Mouse (Mus musculus) G1E (cell line): ENCODE data around the gene Osbpl9. TPM values are rescaled to one million over a fixed set of nuclear protein-coding genes. Genes with fewer than 3 reads are reported as not detected.

ENCODE experiments used
- ATAC-seq: 2 replicates; pipeline ENCODE4 v1.8.0; 2016; ENCODE audit warnings: mild to moderate bottlenecking; ENCODE audit not compliant: insufficient number of reproducible peaks, poor library complexity, low FRiP score, severe bottlenecking; ENCODE audit errors: extremely low read depth
- DNase-seq: peaks from one replicate; pipeline ENCODE4 v3.0.0; 2012; ENCODE audit warnings: low spot score
- H3K27me3 ChIP-seq: 2 replicates; pipeline ENCODE4 v1.6.1; 2012; ENCODE audit warnings: mild to moderate bottlenecking, low read length, inconsistent platforms; ENCODE audit not compliant: insufficient read depth
- H3K36me3 ChIP-seq: replicated peaks from 2 replicates; pipeline ENCODE3; 2012; ENCODE audit warnings: mild to moderate bottlenecking, inconsistent platforms
- H3K4me1 ChIP-seq: 2 replicates; pipeline ENCODE4 v1.6.1; 2012; ENCODE audit warnings: low read depth, low read length, inconsistent platforms, mixed read lengths; ENCODE audit not compliant: insufficient read depth
- H3K4me3 ChIP-seq: 2 replicates; pipeline ENCODE4 v1.5.1; 2012; ENCODE audit warnings: low read depth, mild to moderate bottlenecking, inconsistent platforms, low read length, moderate library complexity, mixed read lengths
- H3K9me3 ChIP-seq: replicated peaks from 2 replicates; pipeline ENCODE4 v1.6.1; 2012; ENCODE audit warnings: inconsistent platforms
- CTCF ChIP-seq: IDR thresholded peaks from 2 replicates; pipeline ENCODE4 v1.5.1; 2012; ENCODE audit warnings: low read depth, low read length, inconsistent platforms, mixed read lengths
- GATA1 ChIP-seq: IDR thresholded peaks from 2 replicates; pipeline ENCODE4 v1.6.1; 2012; ENCODE audit warnings: borderline replicate concordance, low read length, inconsistent platforms, mixed read lengths
- GATA2 ChIP-seq: IDR thresholded peaks from 2 replicates; pipeline ENCODE4 v1.6.1; 2012; ENCODE audit warnings: low read depth, low read length, inconsistent platforms, borderline replicate concordance
- POLR2AphosphoS5 ChIP-seq: IDR thresholded peaks from 2 replicates; pipeline ENCODE4 v1.6.1; 2012; ENCODE audit warnings: low read depth, low read length, inconsistent platforms; ENCODE audit not compliant: insufficient replicate concordance
- TAL1 ChIP-seq: conservative IDR thresholded peaks from 2 replicates; pipeline ENCODE4 v1.6.1; 2012; ENCODE audit warnings: low read depth, low read length, inconsistent platforms, mixed read lengths
- polyA plus RNA-seq: library from polyadenylated mRNA; stranded (reverse); fragments of >175 nt; gene quantifications from 2 replicates; pipeline ENCODE4 v1.2.3, GENCODE M21; 2012
- total RNA-seq, 2 experiments: library from RNA; stranded (forward) in 1 of 2; stranded (reverse) in 1 of 2; fragments of 200-1000 nt in 1 of 2; fragments of >200 nt in 1 of 2; fragmentation: Nextera tagmentation in 1 of 2; gene quantifications; 2 replicates each; pipeline ENCODE4 v1.2.3; 2014 to 2017

The Osbpl9 gene
- total and polyA plus RNA-seq, 3 experiments = 6.4 to 147 (median 77.9) TPM

- TF ChIP-seq TAL1 (no peak), GATA2 (no peak), CTCF (no peak), POLR2AphosphoS5 (no peak), GATA1 (no peak)
- Histone ChIP-seq H3K4me3 (no peak overlapping the region), H3K36me3 (peaks cover 15% of the 10 kb centered on the region), H3K27me3 (no peaks in the 10 kb centered on the region), H3K4me1 (peaks cover 19% of the 10 kb centered on the region), H3K9me3 (no peaks in the 10 kb centered on the region)
- no peak for DNase-seq
- ATAC-seq = no peak
Measured at GRCm38 (mm10) chr4:109110978-109111377, 91.1 kb downstream of the Osbpl9 start.

DNA sequence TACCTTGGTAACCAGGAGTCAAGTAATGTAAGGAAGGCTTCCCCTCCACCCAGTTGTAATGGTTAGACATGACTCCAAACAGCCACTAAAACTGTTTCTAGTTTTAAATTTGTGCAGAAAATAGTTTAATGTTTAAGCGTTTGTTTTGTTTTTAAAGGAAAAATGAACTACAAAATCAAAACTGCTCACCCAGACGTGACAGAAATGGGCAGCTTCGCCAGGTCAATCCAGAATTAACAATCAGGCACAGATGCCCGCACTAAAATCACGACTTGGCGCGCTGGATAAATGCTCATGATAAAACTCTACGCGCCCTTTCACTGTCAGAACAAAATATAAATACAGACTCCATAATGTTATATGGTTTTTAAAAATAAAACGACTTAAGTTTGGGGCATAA, 92.4 kb downstream of the Osbpl9 start:
- DNase-seq (no peak), ATAC-seq (no peak)
- no peaks in the 10 kb centered on the region for H3K9me3 ChIP-seq
- no peak overlapping the region for H3K4me3 ChIP-seq
- H3K4me1 ChIP-seq = peaks cover 25% of the 10 kb centered on the region
- peaks cover 12% of the 10 kb centered on the region for H3K36me3 ChIP-seq
- H3K27me3 ChIP-seq = no peaks in the 10 kb centered on the region
- no peak for TF ChIP-seq TAL1
- TF ChIP-seq CTCF = no peak
- TF ChIP-seq POLR2AphosphoS5 = no peak
- no peak for TF ChIP-seq GATA1
- no peak for TF ChIP-seq GATA2

DNA sequence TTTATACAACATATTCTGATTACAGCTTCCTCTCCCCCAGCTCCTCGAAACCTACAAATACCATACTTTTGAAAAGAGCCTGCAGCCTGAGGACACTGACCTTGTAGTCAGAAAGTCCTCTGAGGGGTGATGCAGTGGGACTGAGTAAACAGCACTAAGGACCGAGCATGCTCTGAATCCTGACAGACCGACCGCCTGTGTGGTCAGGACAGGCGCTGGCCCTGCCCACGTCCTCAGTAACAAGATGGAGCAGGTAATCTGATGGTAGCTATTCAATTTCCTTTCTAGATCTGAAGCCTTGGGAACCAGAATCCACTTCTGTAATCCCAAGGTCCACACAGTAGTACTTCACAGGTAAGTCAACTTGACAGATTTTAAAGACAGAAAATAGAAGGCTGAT, 93.1 kb downstream of the Osbpl9 start:
- Histone ChIP-seq H3K4me1 (peaks cover 25% of the 10 kb centered on the region), H3K9me3 (no peaks in the 10 kb centered on the region), H3K27me3 (no peaks in the 10 kb centered on the region), H3K36me3 (peaks cover 12% of the 10 kb centered on the region), H3K4me3 (no peak overlapping the region)
- DNase-seq = no peak
- no peak for ATAC-seq
- TF ChIP-seq GATA2 = no peak
- TF ChIP-seq TAL1 = no peak
- no peak for TF ChIP-seq GATA1
- TF ChIP-seq CTCF = no peak
- no peak for TF ChIP-seq POLR2AphosphoS5

DNA sequence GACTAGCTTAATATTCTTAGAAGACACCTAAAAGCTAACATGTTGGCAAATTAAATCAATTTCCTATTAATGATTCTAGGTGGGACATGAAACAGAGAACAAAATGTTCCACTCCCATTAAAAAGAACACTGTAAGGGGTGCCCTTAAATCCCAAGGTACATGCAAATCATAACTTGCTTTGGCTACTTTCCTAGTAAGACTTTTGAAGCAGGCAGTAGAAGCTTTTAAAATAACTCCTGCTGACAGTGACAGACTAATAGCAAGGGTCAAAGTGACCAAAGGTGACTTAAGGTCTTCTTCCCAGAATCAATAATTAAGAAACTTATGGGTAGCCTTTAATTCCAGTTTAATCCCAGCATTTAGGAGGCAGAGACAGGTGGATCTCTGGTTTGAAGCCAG, 95.5 kb downstream of the Osbpl9 start:
- H3K4me1 ChIP-seq = peaks cover 34% of the 10 kb centered on the region
- no peaks in the 10 kb centered on the region for H3K9me3 ChIP-seq
- TF ChIP-seq GATA1 (no peak), GATA2 (no peak), POLR2AphosphoS5 (no peak), CTCF (no peak), TAL1 (no peak)
- no peak overlapping the region for H3K4me3 ChIP-seq
- ATAC-seq = no peak
- H3K36me3 ChIP-seq = peaks cover 8% of the 10 kb centered on the region
- H3K27me3 ChIP-seq = no peaks in the 10 kb centered on the region
- no peak for DNase-seq

DNA sequence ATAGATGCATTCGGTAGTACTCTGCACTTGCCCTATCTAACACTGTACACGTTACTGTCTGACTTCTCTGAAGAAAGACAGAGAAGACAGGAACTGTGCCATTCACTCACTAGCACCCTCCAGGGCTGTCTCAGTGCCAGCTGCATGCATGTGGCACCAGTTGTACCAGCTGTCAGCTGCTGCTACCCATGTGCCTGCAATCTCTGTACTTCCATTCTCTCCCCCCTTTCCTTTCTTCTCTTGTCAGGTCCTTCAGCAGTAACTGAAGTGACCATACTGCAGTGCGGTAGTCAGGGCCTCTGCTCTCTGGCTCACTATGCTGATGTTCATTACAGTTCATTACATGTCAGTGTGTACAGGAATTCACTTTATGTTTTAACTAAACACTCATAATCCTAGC, 96.0 kb downstream of the Osbpl9 start:
- Histone ChIP-seq H3K9me3 (no peaks in the 10 kb centered on the region), H3K36me3 (peaks cover 11% of the 10 kb centered on the region), H3K27me3 (no peaks in the 10 kb centered on the region), H3K4me1 (peaks cover 34% of the 10 kb centered on the region), H3K4me3 (no peak overlapping the region)
- DNase-seq (no peak), ATAC-seq (no peak)
- TF ChIP-seq GATA2 = no peak
- TF ChIP-seq GATA1 = no peak
- TF ChIP-seq TAL1 = no peak
- TF ChIP-seq CTCF = no peak
- no peak for TF ChIP-seq POLR2AphosphoS5

GRCm38 (mm10) chr4:109105254-109105653, 96.8 kb downstream of the Osbpl9 start:
- H3K4me1 ChIP-seq = peaks cover 34% of the 10 kb centered on the region
- DNase-seq (no peak), ATAC-seq (no peak; the same call in 1 of the 2 replicates)
- no peaks in the 10 kb centered on the region for H3K27me3 ChIP-seq
- TF ChIP-seq CTCF (no peak), TAL1 (no peak), GATA1 (no peak), POLR2AphosphoS5 (no peak), GATA2 (no peak)
- no peak overlapping the region for H3K4me3 ChIP-seq
- no peaks in the 10 kb centered on the region for H3K9me3 ChIP-seq
- H3K36me3 ChIP-seq = peaks cover 17% of the 10 kb centered on the region

DNA sequence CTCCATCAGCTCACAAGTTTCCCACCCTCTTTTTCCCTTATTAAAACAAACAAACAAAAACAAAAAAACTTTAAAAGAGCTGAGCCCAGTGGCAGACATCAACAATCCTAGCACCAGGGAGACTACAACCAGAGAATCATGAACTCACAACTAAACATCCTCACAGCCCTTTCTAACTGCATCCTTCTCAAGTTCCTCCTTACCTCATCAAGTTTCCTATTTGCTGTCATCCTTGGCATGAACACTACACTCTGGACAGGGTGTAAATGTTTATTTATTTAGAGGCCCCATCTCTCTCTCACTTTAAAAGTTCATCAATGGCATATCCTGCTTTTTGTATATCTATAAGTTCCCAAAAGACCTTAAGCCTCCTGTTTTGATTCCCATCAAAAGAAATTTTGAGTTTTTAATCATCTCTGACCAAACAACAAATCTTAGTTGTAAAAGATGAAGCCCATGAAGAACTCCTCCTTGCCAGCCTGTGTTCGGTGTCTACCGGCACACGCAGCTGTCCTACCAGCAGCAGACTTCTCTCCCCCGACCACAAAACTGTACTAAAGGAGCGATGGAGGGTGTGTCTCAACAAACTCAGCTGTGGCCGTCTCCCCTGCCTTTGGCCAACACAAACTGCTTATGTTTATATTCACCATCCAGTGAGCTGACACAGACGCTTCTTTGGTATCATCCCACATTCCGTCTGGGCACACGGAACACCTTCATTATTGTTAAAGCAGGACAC, 98.8 kb downstream of the Osbpl9 start:
- peaks cover 16% of the 10 kb centered on the region for H3K36me3 ChIP-seq
- no peak overlapping the region; the same call in 1 of the 2 replicates for H3K4me3 ChIP-seq
- TF ChIP-seq TAL1 = no peak
- no peak for TF ChIP-seq GATA1
- TF ChIP-seq POLR2AphosphoS5 = no peak
- no peak for TF ChIP-seq CTCF
- no peak for TF ChIP-seq GATA2
- H3K27me3 ChIP-seq = no peaks in the 10 kb centered on the region
- no peak for DNase-seq
- H3K9me3 ChIP-seq = no peaks in the 10 kb centered on the region
- peaks cover 38% of the 10 kb centered on the region for H3K4me1 ChIP-seq
- ATAC-seq = no peak
